Mouse (Mus musculus): ENCODE measurements at regions not wholly inside any gene's neighbourhood (a gene's known extent, or its start where the extent isn't known, plus 50 kb on each side); places are given as distances from the start of the nearest gene placed in this dataset.
A peak's percentile ranks its signal among the peaks of the same experiment; 100 is the strongest.

GRCm38 (mm10) chr7:37089726-37090125, 391.8 kb downstream of the Tshz3 start:
- DNase-seq (ENCODE audit: low read depth, low spot score) = peak; percentile 48

GRCm38 (mm10) chr7:37092572-37092971, 394.7 kb downstream of the Tshz3 start:
- DNase-seq (ENCODE audit: low read depth, low spot score) = no peak

GRCm38 (mm10) chr7:37093721-37094120, 395.8 kb downstream of the Tshz3 start:
- no peak for DNase-seq (ENCODE audit: low read depth, low spot score)

- DNase-seq (ENCODE audit: low read depth, low spot score) = peak; percentile 29
These were observed 397.9 kb downstream of the Tshz3 start for GRCm38 (mm10) chr7:37095839-37096238.

GRCm38 (mm10) chr7:37096291-37096690, 398.4 kb downstream of the Tshz3 start:
- DNase-seq (ENCODE audit: low read depth, low spot score) = peak; percentile 17

- DNase-seq (ENCODE audit: low read depth, low spot score) = peak; percentile 32
These were observed 401.0 kb downstream of the Tshz3 start for GRCm38 (mm10) chr7:37098950-37099349.

- no peak for DNase-seq (ENCODE audit: low read depth, low spot score)
These were observed 406.8 kb downstream of the Tshz3 start for GRCm38 (mm10) chr7:37104671-37105070.

- DNase-seq (ENCODE audit: low read depth, low spot score) = no peak
These were observed 413.2 kb downstream of the Tshz3 start for GRCm38 (mm10) chr7:37111071-37111470.

- no peak for DNase-seq (ENCODE audit: low read depth, low spot score)
These were observed 422.9 kb downstream of the Tshz3 start for GRCm38 (mm10) chr7:37120776-37121175.

- no peak for DNase-seq (ENCODE audit: low read depth, low spot score)
These were observed 442.3 kb downstream of the Tshz3 start for GRCm38 (mm10) chr7:37140191-37140590.

GRCm38 (mm10) chr7:37142780-37143179, 444.9 kb downstream of the Tshz3 start:
- DNase-seq (ENCODE audit: low read depth, low spot score) = no peak

- no peak for DNase-seq (ENCODE audit: low read depth, low spot score)
These were observed 446.4 kb downstream of the Tshz3 start for GRCm38 (mm10) chr7:37144303-37144702.

- peak; percentile 9 for DNase-seq (ENCODE audit: low read depth, low spot score)
These were observed 451.8 kb downstream of the Tshz3 start for GRCm38 (mm10) chr7:37149711-37150110.

- DNase-seq (ENCODE audit: low read depth, low spot score) = no peak
These were observed 461.9 kb downstream of the Tshz3 start for GRCm38 (mm10) chr7:37159801-37160200.

- DNase-seq (ENCODE audit: low read depth, low spot score) = no peak
These were observed 471.0 kb downstream of the Tshz3 start for GRCm38 (mm10) chr7:37168883-37169282.

- no peak for DNase-seq (ENCODE audit: low read depth, low spot score)
These were observed 477.8 kb downstream of the Tshz3 start for GRCm38 (mm10) chr7:37175746-37176145.

GRCm38 (mm10) chr7:37178256-37178655, 480.3 kb downstream of the Tshz3 start:
- DNase-seq (ENCODE audit: low read depth, low spot score) = peak; percentile 16

- DNase-seq (ENCODE audit: low read depth, low spot score) = no peak
These were observed 482.0 kb downstream of the Tshz3 start for GRCm38 (mm10) chr7:37179907-37180306.

- no peak for DNase-seq (ENCODE audit: low read depth, low spot score)
These were observed 482.5 kb downstream of the Tshz3 start for GRCm38 (mm10) chr7:37180416-37180815.

GRCm38 (mm10) chr7:37181109-37181508, 483.2 kb downstream of the Tshz3 start:
- DNase-seq (ENCODE audit: low read depth, low spot score) = no peak

GRCm38 (mm10) chr7:37192536-37192935, 494.6 kb downstream of the Tshz3 start:
- no peak for DNase-seq (ENCODE audit: low read depth, low spot score)

- no peak for DNase-seq (ENCODE audit: low read depth, low spot score)
These were observed 506.9 kb downstream of the Tshz3 start for GRCm38 (mm10) chr7:37204800-37205199.

GRCm38 (mm10) chr7:37208305-37208704, 510.4 kb downstream of the Tshz3 start:
- no peak for DNase-seq (ENCODE audit: low read depth, low spot score)

GRCm38 (mm10) chr7:37213751-37214181, 515.8 kb downstream of the Tshz3 start:
- DNase-seq (ENCODE audit: low read depth, low spot score) = no peak
